9 mouse cellular contexts compared by ENCODE assay signal in genomic region chr8:37063764-37064331, GRCm38 (mm10).
DNase-seq lines count a peak whose midpoint lies in the region; ATAC-seq and TF ChIP-seq lines count a peak whose summit lies in the region.
"Had no signal": no experiment of that assay in that cellular context is flagged by ENCODE, and none has a peak within 500 bp of the region (broad histone marks: within the 10 kb centered on the region; RNA-seq: fewer than 3 reads in every experiment).

No protein-coding gene starts in this region.

- no peaks in the 10 kb centered on the region for H3K36me3 ChIP-seq in C2C12 (ENCODE audit: control insufficient read depth, insufficient read depth)
- H3K36me3 ChIP-seq in heart, embryonic 10.5 days: no peaks in the 10 kb centered on the region
- H3K36me3 ChIP-seq in kidney, embryonic 16.5 days (ENCODE audit: insufficient read depth, low read length): no peaks in the 10 kb centered on the region
- H3K36me3 ChIP-seq in limb, embryonic 14.5 days (ENCODE audit: control insufficient read depth, insufficient read depth, low read length): no peaks in the 10 kb centered on the region
- H3K36me3 ChIP-seq in neural tube, embryonic 11.5 days (ENCODE audit: control insufficient read depth, insufficient read depth, low read length): no peaks in the 10 kb centered on the region
- H3K36me3 ChIP-seq: embryonic facial prominence, embryonic 12.5 days had no signal

- TF ChIP-seq POLR2A in limb, embryonic 14.5 days (IDR thresholded peaks at IDR 0.05; ENCODE audit: borderline replicate concordance, extremely low read depth, insufficient read depth, insufficient read length): no peak

- WGBS in heart, embryonic 10.5 days: 15% methylated on average over 12 of the region's 12 CpGs
- 17% methylated on average over 12 of the region's 12 CpGs for WGBS in kidney, embryonic 16.5 days
- WGBS in limb, embryonic 14.5 days: 16% methylated on average over 12 of the region's 12 CpGs
- WGBS in neural tube, embryonic 11.5 days: 25% methylated on average over 12 of the region's 12 CpGs

- ATAC-seq in kidney, embryonic 16.5 days (ENCODE audit: low FRiP score, low TSS enrichment): peak; percentile 73
- ATAC-seq in limb, embryonic 14.5 days (ENCODE audit: low FRiP score, low read depth): no peak
- peak; percentile 71; the same call in 1 of the 2 replicates for ATAC-seq in neural tube, embryonic 11.5 days (ENCODE audit: insufficient read depth, low FRiP score, low TSS enrichment)

- H3K9ac ChIP-seq in kidney, embryonic 16.5 days (replicated peaks; ENCODE audit: low read length): no peak overlapping the region
- H3K9ac ChIP-seq in limb, embryonic 14.5 days (ENCODE audit: low read depth, low read length, severe bottlenecking): no peak overlapping the region
- H3K9ac ChIP-seq in neural tube, embryonic 11.5 days (ENCODE audit: low read length): no peak overlapping the region
- H3K9ac ChIP-seq: embryonic facial prominence, embryonic 12.5 days had no signal

- no peaks in the 10 kb centered on the region for H3K9me3 ChIP-seq in heart, embryonic 10.5 days
- no peaks in the 10 kb centered on the region for H3K9me3 ChIP-seq in kidney, embryonic 16.5 days (ENCODE audit: low read length)
- no peaks in the 10 kb centered on the region for H3K9me3 ChIP-seq in limb, embryonic 14.5 days (ENCODE audit: control insufficient read depth, low read length)
- H3K9me3 ChIP-seq in neural tube, embryonic 11.5 days (ENCODE audit: control insufficient read depth, low read length): no peaks in the 10 kb centered on the region
- H3K9me3 ChIP-seq: embryonic facial prominence, embryonic 12.5 days had no signal

- no peak overlapping the region for H3ac ChIP-seq in C2C12 (ENCODE audit: control insufficient read depth, insufficient read length, low read depth)

- no peaks in the 10 kb centered on the region for H3K79me2 ChIP-seq in C2C12 (ENCODE audit: control insufficient read depth, insufficient read depth)

- H3K27ac ChIP-seq in heart, embryonic 10.5 days: no peak overlapping the region
- H3K27ac ChIP-seq in kidney, embryonic 16.5 days (ENCODE audit: low read length): no peak overlapping the region
- no peak overlapping the region for H3K27ac ChIP-seq in limb, embryonic 14.5 days (replicated peaks; ENCODE audit: low read depth, low read length)
- no peak overlapping the region for H3K27ac ChIP-seq in neural tube, embryonic 11.5 days (ENCODE audit: low read depth, low read length)
- H3K27ac ChIP-seq: embryonic facial prominence, embryonic 12.5 days had no signal

- H3K27me3 ChIP-seq in C2C12 (ENCODE audit: control insufficient read depth, insufficient read depth, insufficient read length): no peaks in the 10 kb centered on the region
- H3K27me3 ChIP-seq in heart, embryonic 10.5 days (ENCODE audit: insufficient read depth, poor library complexity, severe bottlenecking): no peaks in the 10 kb centered on the region
- H3K27me3 ChIP-seq in kidney, embryonic 16.5 days (ENCODE audit: insufficient read depth, low read length): no peaks in the 10 kb centered on the region
- no peaks in the 10 kb centered on the region for H3K27me3 ChIP-seq in limb, embryonic 14.5 days (ENCODE audit: control insufficient read depth, insufficient read depth, low read length)
- no peaks in the 10 kb centered on the region for H3K27me3 ChIP-seq in neural tube, embryonic 11.5 days (ENCODE audit: control insufficient read depth, insufficient read depth, low read length)
- H3K27me3 ChIP-seq: embryonic facial prominence, embryonic 12.5 days had no signal

- no peak overlapping the region for H3K4me2 ChIP-seq in kidney, embryonic 16.5 days (replicated peaks; ENCODE audit: low read depth, low read length)
- H3K4me2 ChIP-seq in limb, embryonic 14.5 days (replicated peaks; ENCODE audit: low read depth, low read length, severe bottlenecking): no peak overlapping the region
- H3K4me2 ChIP-seq in neural tube, embryonic 11.5 days (ENCODE audit: low read depth): no peak overlapping the region
- H3K4me2 ChIP-seq: embryonic facial prominence, embryonic 12.5 days had no signal

- H3K4me1 ChIP-seq in heart, embryonic 10.5 days: no peaks in the 10 kb centered on the region; the same call in 1 of the 2 replicates
- H3K4me1 ChIP-seq in kidney, embryonic 16.5 days (ENCODE audit: insufficient read depth, low read length): no peaks in the 10 kb centered on the region
- H3K4me1 ChIP-seq in limb, embryonic 14.5 days (ENCODE audit: control insufficient read depth, insufficient read depth, low read length): no peaks in the 10 kb centered on the region
- H3K4me1 ChIP-seq in neural tube, embryonic 11.5 days (ENCODE audit: control insufficient read depth, insufficient read depth, low read length): no peaks in the 10 kb centered on the region
- H3K4me1 ChIP-seq: embryonic facial prominence, embryonic 12.5 days had no signal

- H3K4me3 ChIP-seq in C2C12 (ENCODE audit: insufficient read depth, poor library complexity, severe bottlenecking): no peak overlapping the region
- H3K4me3 ChIP-seq in heart, embryonic 10.5 days: no peak overlapping the region
- H3K4me3 ChIP-seq in kidney, embryonic 16.5 days (ENCODE audit: low read length): no peak overlapping the region
- no peak overlapping the region for H3K4me3 ChIP-seq in limb, embryonic 14.5 days (replicated peaks; ENCODE audit: low read length)
- H3K4me3 ChIP-seq in neural tube, embryonic 11.5 days (ENCODE audit: low read depth, low read length): no peak overlapping the region
- H3K4me3 ChIP-seq: embryonic facial prominence, embryonic 12.5 days had no signal

- H3K79me3 ChIP-seq in C2C12 (ENCODE audit: low read depth): no peaks in the 10 kb centered on the region

- peak; percentile 88 for DNase-seq in adrenal gland, postnatal 10 days
- peak; percentile 56 for DNase-seq in embryo, embryonic 11.5 days (ENCODE audit: low read depth, low spot score)
- DNase-seq in heart, embryonic 10.5 days (ENCODE audit: low spot score): peak; percentile 81
- DNase-seq in limb, embryonic 14.5 days (ENCODE audit: low spot score): peak; percentile 87
- DNase-seq in neural tube, embryonic 11.5 days (ENCODE audit: low spot score): peak; percentile 71
- peak; percentile 43 for DNase-seq in thymus, postnatal 14 days

- TF ChIP-seq CTCF in C2C12 (IDR thresholded peaks at IDR 0.05; ENCODE audit: control insufficient read depth, insufficient read depth, insufficient read length): peak; percentile 15

TF ChIP-seq in C2C12, 6 proteins besides CTCF, POLR2A, EP300 and RAD21:
- no peak for TF ChIP-seq MAX (IDR thresholded peaks at IDR 0.05)
